Mouse (Mus musculus): ENCODE measurements at regions not wholly inside any gene's neighbourhood (a gene's known extent, or its start where the extent isn't known, plus 50 kb on each side); places are given as distances from the start of the nearest gene placed in this dataset.

DNA sequence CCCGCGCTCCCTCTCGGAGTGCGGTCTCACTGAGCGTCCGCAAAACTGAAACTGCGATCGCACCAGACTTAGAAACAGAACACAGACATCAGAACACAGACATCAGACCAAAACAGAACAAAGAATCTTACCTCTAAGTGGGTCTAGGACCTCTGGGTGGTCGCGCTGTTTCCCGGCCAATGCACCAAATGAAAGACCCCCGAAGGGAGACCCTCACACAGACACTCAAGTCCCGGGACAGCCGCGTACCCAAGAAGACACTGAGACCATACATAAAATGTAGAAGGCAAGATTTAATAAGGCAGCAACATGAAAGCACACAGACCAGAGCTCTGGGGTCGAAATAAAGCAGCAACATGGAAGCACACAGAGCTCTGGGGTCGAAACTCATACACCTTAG is 341.1 kb downstream of the Gm21739 start:
- DNase-seq: peak; percentile 90

All from heart, adult 11 months (tissue).